Mouse (Mus musculus) adrenal gland, adult 18-20 months (tissue): Measurements from ENCODE around the gene 1700013G24Rik. TPM values are rescaled to one million over a fixed set of nuclear protein-coding genes. Genes with fewer than 3 reads are reported as not detected.
A peak's percentile ranks its signal among the peaks of the same experiment; 100 is the strongest.
"Not testable (repeated sequence)": the region's sequence is repeated elsewhere in the genome, so short reads cannot be mapped to it uniquely, and the experiment has no call there.

Source experiments
- DNase-seq, 2 experiments: peaks; one replicate each; pipeline ENCODE4 v3.0.0; 2021 to 2022; ENCODE audit warnings: low spot score in 2 of 2
- long read RNA-seq, 2 experiments: library from polyadenylated mRNA; stranded (forward); transcript quantifications; one replicate each; pipeline ENCODE4 v2.0.0; 2021
- total RNA-seq, 2 experiments: library from RNA; stranded (reverse); gene quantifications; 1 replicate in 1 of 2; 2 replicates in 1 of 2; pipeline ENCODE4 v1.2.3; 2021

The 1700013G24Rik gene
- not detected for total RNA-seq
- long read RNA-seq, experiment 1 = 0 reads
- long read RNA-seq, experiment 2 = 0 reads

GRCm38 (mm10) chr4:137453234-137453767, at the start of gene 1700013G24Rik:
Gene 1700013G24Rik (plus strand): TSS chr4:137453284.
- DNase-seq = no peak

- no peak for DNase-seq
Measured at GRCm38 (mm10) chr4:137405571-137405970, 47.5 kb upstream of the 1700013G24Rik start.

GRCm38 (mm10) chr4:137409691-137410090, 43.4 kb upstream of the 1700013G24Rik start, which contains the start of gene Cela3a:
Gene Cela3a (minus strand): TSS chr4:137409791.
- DNase-seq = no peak

- DNase-seq = not testable (repeated sequence)
Measured at GRCm38 (mm10) chr4:137412185-137412709, 40.8 kb upstream of the 1700013G24Rik start.

- no peak for DNase-seq
Measured at GRCm38 (mm10) chr4:137414936-137415335, 38.1 kb upstream of the 1700013G24Rik start.

GRCm38 (mm10) chr4:137417712-137418564, 35.1 kb upstream of the 1700013G24Rik start:
- no peak for DNase-seq

- DNase-seq = no peak
Measured at GRCm38 (mm10) chr4:137430502-137430901, 22.6 kb upstream of the 1700013G24Rik start, which contains the start of gene Cela3b. Gene Cela3b (minus strand): TSS chr4:137430540.

GRCm38 (mm10) chr4:137432700-137433550, 20.2 kb upstream of the 1700013G24Rik start:
- DNase-seq = not testable (repeated sequence)

GRCm38 (mm10) chr4:137436979-137437669, 16.0 kb upstream of the 1700013G24Rik start:
- no peak for DNase-seq

GRCm38 (mm10) chr4:137438842-137439241, 14.2 kb upstream of the 1700013G24Rik start:
- no peak for DNase-seq

GRCm38 (mm10) chr4:137441332-137441731, 11.8 kb upstream of the 1700013G24Rik start:
- no peak for DNase-seq

GRCm38 (mm10) chr4:137443625-137444024, 9.5 kb upstream of the 1700013G24Rik start:
- DNase-seq = peak; percentile 82 to 85

- DNase-seq = no peak
Measured at GRCm38 (mm10) chr4:137445881-137446280, 7.2 kb upstream of the 1700013G24Rik start.

- no peak for DNase-seq
Measured at GRCm38 (mm10) chr4:137447363-137448196, 5.5 kb upstream of the 1700013G24Rik start.

GRCm38 (mm10) chr4:137448197-137448596, 4.9 kb upstream of the 1700013G24Rik start:
- peak; percentile 64 to 68 for DNase-seq

GRCm38 (mm10) chr4:137448641-137449040, 4.4 kb upstream of the 1700013G24Rik start:
- no peak for DNase-seq

- DNase-seq = no peak
Measured at GRCm38 (mm10) chr4:137449132-137449531, 4.0 kb upstream of the 1700013G24Rik start.

GRCm38 (mm10) chr4:137449715-137450114, 3.4 kb upstream of the 1700013G24Rik start:
- DNase-seq = no peak

GRCm38 (mm10) chr4:137452190-137452589, 894 bp upstream of the 1700013G24Rik start:
- no peak for DNase-seq
